Mouse (Mus musculus): ENCODE data around the gene Zfp62.

GRCm38 (mm10) chr11:49259296-49259695, 56.2 kb downstream of the Zfp62 start:
- no peak for TF ChIP-seq CTCF (IDR thresholded peaks at IDR 0.05; ENCODE audit: low read depth)
- TF ChIP-seq EP300 (IDR thresholded peaks at IDR 0.05; ENCODE audit: low read depth), result no peak

Data from heart, postnatal 0 days (tissue).